Mouse (Mus musculus) A20 (cell line): ENCODE measurements around the gene 1700001O22Rik.
A peak's percentile ranks its signal among the peaks of the same experiment; 100 is the strongest.

Source experiments
- DNase-seq: peaks from one replicate; pipeline ENCODE4 v3.0.0-alpha.2; 2011; ENCODE audit warnings: low read depth, low spot score

The 1700001O22Rik gene

DNA sequence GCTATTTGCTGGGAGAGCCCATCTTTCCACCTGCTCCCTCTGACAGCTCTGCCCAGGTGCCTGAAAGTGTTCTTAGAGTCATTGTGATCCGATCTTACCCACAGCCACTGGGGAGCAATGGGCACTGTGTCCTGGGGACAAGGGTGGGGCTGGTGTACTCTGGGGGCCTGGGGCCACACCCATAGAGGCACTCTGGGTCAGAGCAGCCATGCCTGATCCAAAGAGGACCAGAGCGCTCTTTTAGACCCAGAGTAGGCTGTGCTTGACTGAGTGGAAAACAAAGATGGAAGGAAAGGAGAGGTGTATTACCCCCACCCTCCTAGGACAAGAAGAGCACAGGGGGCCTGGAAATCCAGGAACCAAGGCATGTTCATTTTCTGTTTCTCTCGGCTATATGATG is at the start of gene 1700001O22Rik:
TSS of gene 1700001O22Rik (minus strand) at position 58 of the 400 bp plus-strand sequence.
- no peak for DNase-seq

DNA sequence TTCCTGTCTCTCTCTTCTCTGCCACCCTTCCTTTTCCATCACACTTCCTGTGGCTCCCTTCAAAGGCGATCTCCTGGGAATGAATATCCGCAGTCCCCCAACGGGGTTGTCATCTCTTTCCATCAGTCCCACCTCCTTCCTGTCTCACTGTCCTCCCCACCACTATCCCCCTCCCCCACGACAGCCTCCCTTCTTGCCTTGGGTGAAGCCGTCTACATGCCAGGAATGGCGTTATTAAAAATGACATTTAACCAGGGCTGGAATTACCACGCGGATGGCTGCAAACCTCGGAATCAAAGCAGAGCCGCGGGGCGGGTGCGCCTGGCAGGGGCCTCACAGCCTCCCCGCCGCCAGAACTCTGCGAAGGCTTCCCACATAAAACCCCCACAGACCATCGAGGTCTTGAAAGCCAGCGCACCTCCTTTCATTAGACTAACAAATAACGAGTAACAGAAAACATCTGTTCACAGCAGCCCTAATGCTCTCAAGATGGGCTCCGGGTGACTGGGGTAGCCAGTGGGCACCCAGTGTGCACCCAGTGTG is 49.4 kb upstream of the 1700001O22Rik start:
- DNase-seq: no peak

DNA sequence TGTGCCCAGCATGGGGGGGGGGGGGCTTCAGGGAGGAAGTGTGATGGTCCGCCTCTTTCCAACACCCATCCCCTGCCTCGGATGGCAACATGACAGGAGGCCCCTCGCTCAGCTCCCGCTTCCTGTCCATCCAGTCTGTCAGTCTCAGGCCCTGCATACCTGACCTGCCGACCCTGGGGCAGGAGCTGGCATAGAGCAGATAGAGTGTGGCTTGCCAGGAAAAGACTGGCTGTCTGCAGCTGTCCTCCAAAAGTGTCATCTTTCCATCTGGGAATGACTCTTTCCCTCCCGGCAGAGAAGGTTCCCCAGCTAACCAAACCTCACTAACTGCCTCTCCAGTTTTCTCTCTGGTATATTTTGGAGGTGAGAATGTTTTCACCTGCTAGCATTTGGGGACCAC is 47.1 kb upstream of the 1700001O22Rik start:
- no peak for DNase-seq

DNA sequence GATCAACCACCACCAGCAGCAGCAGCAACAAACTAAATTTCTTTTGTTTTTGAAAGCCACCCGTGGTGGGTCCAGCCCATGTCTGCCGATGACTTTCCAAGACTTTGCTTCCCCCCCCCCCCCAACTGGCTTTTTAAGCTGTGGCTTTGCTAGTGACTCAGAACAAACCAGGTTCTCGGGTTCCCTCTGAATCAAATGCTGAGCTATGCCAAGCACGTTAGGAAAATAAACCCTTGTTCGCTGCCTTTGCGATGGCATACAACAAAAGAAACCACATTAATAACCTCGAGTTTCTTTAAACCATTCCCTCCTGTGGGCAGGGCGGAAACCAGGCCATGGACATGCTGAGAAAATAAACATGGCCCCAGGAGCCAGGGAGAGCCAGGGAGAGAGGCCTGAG is 44.7 kb upstream of the 1700001O22Rik start:
- DNase-seq: no peak

DNA sequence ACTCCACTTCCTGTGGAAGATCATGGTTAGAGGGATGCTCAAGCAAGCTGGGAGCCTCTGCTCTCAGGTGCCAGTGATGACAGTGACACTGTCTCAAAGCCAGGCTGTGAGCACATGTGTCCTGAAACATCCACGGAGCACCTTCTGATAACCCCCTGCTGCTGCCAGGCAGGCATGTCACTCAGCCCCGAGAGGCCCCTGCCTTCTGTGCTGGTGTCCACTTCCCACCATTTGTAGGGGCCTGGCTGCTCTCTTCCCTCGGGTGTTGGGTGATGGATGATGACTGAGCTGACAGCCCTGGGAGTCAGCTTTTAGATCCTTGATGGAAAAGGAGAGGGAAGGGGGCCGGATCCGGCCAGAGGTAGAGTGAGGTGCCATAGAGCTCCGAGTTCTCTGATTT is 43.3 kb upstream of the 1700001O22Rik start:
- DNase-seq: no peak

DNA sequence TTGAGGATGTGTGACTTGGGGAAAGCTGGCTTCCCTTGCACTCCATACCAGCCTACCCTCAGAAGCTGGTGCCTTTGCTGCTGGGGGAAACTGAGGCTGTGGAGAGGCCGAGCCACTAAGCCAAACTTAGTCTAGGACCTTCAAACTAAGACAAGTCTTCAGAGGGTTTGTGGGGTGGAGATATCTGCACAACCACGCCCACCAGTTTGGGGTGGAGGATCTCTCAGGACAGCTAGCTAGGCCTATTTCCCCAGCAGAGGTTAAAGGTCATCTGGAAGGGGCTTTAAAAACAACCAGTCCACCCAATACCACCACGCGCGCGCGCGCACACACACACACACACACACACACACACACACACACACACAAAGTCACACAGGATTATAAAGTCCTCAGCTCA is 42.8 kb upstream of the 1700001O22Rik start:
- DNase-seq: no peak

DNA sequence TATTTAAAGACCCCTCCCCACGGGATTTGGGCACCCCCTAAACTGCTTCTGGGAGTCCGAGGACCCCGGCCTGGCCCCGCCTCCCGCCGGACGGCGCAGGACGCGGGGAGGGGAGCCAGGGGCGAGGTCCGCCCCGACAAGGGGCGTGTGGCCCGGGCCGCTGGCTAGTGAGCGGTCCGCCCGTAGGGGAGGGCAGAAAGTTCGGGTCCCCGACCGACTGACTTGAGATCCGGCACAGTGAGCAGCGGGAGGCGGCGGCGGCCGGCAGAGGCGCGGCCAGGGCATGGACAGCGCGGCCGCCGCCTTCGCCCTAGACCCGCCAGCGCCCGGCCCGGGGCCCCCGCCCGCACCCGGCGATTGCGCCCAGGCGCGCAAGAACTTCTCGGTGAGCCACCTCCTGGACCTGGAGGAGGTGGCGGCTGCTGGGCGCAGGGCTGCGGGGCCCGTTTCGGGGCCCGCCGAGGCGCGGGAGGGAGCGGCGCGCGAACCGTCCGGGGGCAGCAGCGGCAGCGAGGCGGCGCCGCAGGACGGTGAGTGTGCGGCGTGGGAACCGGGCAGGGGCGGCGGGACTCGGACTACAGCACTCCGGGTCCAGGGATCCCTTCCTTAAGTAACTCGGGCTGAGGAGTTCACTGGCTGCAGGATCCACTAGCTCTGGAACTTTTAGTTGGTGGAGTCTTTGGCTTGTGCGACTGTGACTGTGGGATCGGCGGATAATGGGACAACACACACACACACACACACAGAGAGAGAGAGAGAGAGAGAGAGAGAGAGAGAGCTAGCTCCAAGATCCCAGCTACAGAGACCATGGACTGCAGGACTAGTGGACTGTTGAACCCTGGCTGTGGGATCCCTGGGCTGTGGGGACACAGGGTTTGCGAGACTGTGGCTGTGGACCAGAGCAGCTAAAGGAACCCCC is 42.0 kb upstream of the 1700001O22Rik start:
- DNase-seq: no peak

DNA sequence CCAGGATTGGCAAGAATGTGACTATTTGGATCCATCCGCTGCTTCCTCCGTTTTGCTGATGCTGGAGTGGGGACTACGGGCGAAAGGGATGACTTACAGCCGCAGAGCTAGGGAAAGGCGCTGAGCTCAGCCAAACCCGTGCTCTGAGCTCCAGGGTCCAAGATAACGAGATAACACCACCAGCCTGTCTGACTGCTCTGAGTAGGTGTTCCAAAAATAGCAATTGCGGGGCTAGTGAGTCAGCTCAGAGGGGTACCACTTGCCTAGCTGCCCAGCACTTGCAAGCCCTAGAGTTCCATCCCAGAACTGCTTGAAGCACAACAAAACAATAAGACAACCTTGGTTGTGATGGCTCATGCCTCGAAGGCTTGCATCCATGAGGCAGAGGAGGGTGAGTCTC is 39.2 kb upstream of the 1700001O22Rik start:
- no peak for DNase-seq

DNA sequence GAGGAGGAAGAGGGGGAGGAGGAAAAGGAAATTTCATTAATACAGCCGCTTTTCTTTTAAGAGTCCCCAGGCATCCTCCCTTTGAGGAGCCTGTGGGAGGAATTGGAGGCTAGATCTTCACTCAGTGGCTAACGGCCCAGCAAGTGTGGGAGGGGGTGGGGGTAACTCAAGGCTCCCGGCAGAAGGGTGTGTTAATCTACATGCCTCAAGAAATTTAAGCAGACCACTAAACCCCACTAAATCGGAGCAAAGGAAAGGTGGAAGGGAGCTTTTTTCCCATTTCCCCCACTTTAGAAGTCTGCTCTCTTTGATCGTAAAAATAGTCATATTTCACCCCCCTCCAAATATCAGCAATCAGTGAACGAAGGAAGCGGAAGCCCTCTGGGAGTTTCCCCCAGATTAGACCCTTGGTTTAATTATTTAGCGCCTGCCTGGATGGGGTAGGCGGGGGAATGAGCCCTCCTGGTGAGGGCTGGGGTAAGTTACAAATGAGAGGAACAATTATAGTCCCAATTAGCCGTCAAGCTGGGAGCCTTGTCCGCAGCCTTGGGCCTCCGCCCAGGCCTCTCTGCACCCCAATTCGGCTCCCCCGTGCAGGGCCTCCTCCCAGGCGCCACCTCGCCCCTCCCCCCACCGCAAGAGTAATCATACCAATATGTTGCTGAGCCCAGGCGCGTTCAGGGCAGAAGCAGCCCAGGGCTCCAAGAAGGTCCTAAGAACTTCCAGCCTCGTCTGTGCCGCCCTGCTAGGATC is 33.0 kb upstream of the 1700001O22Rik start:
- DNase-seq: no peak

DNA sequence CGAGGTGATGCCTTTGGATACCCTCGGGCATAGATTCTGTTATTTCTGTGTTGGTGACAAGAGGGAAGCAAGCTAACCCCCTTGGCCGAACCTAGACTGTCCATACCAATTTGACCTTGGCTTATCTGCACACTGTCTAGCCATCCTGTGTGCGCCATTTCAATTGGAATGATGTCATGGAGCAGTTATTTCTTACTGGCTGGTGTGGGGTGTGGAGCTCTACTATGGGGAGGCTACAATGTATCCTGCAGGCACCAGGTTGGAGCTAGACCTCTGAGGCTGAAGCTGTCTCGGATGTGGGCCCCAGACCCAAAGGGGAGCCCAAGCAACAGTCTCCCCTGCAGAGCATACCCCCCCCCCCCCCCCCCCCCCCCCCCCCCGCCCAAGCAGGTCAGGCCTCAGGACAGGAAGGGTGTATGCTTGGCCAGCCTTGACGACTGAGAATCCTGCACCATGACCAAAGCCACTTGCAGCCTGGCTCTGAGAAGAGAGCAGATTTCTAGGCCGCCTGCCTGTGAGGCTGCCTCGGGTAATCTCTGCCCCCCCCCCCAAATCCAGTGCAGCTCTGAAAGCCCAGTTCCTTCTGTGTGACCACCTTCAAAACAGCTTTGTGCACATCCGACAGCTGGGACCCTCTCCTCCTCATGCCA is 31.0 kb upstream of the 1700001O22Rik start, which contains the start of gene Prrx2:
TSS of gene Prrx2 (plus strand) at position 600 of the 650 bp plus-strand sequence.
- DNase-seq: no peak

DNA sequence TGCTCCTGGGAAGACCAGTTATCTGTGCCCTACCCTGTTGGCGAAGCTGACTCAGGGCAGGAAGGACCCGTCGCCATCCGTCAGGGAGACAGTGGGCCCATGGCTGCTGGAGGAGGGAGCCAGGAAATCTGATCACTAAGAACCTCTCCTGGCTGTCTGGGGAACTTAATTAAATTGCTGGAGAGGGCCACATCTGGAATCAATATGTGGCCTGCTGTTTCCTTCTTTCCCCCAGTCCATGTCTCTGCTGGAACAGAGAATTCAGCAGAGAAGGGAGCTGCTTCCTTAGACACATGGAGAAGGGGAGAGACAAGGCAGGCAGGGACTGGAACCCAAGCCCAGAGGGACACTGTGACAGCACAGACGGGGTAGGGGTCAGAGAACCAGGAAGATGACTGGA is 30.2 kb upstream of the 1700001O22Rik start:
- DNase-seq: no peak

DNA sequence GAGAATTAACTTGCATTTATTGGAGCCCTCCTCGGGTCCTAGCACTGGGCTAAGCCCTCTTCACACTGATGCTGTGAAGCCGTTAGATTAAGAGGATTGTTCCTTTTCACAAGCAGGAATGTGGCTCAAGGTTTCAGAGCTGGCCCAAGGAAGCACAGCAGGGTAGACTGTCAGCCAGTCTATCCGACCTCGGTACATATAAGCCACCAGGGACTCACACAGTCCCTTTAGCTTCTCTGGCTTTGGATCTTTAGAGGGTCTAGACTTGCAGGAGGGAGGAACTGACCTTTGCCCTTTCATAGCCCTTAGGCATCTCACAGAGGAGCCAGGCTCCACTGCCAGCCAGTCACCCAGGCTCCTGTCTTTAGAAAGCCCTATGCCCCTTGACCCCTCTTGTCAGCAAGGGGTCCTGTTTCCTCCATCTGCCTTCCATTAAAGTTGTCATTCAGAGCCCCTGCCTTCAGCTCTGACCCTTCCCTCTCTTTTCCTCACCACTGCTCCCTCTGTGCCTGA is 26.9 kb upstream of the 1700001O22Rik start, which contains the start of gene Asb6:
TSS of gene Asb6 (minus strand) at position 51 of the 513 bp plus-strand sequence.
- no peak for DNase-seq

DNA sequence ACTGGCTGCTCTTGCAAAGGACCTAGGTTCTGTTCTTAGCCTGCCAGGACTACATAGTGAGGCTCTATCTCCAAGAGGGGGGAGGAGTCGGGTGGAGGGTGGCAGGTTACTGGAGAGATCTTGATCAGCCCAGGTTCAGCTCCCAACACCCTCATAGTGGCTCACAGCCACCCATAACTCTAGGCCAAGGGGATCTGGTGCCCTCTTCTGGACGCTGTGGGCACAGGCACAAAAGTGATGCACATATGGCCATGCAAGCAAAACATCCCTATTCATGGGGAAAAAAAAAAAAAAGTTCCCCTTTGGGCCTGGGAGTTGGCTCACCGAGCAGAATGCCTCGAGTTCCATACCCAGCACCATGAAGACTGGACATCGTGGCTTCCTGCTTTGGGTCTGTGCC is 25.9 kb upstream of the 1700001O22Rik start:
- DNase-seq: peak; percentile 69

DNA sequence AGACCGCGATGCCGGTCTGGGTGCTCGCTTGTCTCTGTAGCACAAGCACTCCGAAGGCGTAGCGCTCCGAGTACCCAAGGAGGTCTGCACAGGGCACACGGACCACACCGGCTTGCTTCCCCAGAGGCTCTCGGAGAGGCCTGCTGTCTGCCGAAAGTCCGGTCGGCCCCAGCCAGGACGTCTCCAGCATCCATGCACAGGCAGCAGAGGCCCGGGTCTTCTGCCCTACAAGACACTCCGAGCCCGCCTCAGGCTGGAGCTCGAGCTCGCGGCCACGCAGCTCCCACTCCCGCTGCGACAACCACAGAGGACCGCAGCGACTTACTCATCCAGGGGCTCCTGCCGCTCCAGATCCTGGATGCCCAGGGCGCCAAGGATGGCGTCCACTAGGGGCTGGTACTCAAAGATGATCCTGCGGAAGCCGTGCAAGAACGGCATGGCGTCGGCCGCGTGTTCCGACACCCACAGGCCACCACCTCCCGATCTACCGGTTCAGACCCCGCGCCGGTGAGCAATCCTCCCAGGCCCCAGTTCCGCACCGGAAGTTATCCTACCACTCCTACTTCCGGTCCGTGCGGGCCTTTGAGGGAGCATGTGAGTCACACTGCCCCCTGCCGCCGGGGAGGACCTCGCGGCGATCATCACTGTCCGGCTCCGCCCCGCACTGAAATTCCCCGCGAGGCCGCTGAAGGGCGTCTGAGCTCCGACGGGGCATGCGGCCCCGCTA is 24.5 kb upstream of the 1700001O22Rik start:
- peak; percentile 95 for DNase-seq

DNA sequence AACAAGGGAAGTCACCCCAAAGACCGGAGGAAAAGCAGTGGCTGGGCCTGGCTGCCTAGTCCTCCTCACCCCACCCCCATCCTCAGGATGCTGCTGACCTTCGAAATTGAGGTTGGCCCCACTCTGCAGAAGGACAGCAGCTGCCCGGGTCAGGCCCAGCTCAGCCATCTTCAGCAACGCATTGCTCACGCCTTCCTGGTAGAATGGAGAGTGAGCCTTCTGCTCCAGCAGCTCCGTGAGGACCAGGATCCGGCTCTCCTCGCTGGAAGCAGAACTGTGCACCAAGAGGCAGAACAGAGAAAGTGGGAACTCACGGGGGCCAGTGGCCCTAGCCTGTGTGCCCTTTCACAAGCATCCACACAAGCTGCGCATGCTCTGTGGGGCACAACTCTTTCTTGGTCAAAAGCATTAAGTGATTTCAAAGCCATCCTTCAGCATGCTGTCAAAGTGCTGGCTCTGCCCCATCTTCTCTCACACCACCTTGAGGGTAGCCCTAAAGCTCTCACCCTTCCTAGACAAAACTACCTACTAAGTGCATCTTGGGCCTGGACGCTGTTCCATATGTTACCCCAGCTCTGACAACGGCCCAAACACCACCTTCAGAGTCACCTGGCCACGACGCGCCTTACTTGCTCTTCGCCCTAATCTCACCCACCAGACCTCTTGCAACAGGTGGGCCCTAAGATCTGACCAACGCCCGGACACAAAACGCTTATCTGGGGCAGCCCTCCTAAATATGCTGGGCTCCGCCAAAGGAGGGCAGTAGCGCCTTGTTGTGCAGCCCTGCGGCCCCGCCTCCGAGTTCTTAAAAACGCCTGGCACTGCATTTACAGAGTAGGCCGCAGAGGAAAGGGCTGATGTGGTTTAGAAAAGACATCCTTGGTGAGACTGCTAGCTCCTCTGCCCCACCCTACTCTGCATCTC is 23.6 kb upstream of the 1700001O22Rik start:
- DNase-seq: peak; percentile 86

DNA sequence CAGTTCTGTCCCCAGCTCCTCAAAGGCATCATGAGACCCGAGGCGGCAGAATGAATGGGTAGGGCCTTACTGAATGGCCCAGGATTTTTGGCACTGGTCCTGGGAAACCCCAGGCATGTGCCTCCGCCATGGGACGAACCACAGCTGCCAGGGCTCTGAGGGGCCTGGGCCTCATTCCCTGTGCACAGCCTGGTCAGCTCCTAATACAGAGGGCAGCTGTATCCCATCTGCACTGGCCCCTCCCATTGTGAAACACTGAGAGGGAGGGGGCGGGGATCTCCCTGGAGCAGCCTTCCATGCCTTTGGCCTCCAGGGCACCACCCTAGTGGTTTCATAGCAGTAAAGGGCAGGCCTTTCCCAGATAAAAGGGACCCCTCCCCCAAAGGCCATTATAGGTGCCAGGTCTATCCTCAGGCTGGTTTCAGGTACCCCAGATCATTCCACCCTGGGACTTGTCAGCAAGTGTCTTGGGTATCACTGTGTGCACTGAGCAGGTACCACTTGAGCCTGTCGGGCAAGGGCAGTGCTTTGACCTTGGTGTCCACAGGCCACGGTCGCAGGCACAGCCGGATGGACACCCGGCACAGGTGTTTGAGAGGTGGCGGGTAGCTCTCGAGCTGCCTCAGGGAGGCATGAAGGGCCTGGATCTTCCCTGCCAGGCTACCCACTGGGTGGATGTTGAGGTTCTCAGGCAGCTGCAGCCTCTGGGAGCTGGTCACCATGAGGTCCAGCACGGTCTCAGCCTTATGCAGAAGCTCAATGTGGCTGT is 20.1 kb upstream of the 1700001O22Rik start:
- no peak for DNase-seq

DNA sequence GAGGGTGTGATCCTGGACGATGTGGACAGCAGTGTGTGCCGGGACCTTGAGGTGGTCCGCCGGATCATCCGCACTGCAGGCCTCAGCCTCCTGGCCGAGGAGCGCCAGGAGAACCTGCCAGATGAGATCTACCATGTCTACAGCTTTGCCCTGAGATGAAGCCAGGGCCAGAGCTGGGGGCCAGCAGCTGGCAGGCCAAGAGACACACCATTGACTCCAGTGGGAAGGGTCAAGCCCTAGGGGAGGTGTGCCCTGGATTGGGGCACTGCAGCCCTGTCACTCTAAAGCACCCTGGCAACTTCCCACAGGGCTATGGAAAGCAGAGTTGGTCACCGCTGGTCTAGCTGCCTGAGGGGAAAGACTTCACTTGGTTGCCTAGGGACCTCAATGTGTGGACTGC is 19.0 kb upstream of the 1700001O22Rik start:
- DNase-seq: no peak

DNA sequence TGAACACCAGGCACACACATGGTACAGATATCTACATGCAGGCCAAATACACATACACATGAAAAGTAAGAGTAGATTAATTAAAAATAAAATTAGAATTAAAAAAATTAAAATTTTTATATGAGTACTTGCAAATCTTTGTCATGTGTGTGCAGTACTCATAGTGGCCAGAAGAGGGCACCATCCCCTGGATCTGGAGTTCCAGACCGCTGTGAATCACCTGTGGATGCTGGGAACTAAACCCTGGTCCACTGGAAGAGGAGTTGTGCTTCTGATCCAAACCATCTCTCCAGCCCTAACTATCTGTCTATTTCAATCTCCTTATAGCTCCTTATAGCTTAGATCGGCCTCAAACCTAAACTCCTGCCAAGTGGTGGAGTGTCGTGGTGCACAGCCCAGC is 17.6 kb upstream of the 1700001O22Rik start:
- DNase-seq: peak; percentile 19

DNA sequence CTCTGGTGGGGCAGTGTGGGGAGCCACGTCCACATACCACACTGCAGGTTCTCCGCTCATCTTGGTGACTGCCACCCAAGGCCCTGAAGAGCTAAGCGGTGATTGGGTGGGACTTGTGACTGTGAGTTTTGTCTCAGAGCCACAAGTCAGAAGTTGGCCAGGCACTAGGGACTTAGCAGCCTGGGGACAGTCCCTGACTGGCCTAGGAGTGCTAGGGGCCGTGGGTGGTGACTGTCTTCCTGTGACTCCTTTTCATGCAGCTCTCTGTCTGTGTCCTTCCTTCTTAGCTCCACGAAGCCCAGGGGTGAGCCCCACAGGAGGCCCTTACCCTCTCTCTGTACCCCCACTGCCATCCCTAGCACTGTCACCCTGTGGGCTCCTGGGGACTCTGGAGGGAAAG is 16.4 kb upstream of the 1700001O22Rik start:
- no peak for DNase-seq
